Mouse (Mus musculus): Measurements from ENCODE around the gene Anxa3.

Gene Anxa3

DNA sequence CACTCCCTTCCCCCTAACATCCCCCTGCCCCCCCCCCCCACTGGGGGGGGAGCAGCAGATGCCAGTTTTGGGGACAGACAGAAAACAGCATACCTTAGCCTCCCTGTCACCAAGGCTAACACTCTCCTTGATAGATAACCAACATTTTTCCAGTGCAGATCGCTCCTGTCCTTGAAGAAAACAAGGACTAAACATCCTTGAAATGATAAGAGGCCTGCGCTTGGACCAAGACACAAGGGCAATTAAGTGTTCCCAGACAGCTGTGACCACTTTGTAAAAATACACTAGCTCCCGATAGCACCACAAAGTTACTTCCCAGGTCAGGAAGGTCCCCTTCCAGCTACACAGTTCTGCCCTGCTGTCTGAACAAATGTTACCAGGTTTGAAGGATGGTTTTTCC lies 55.2 kb downstream of the Anxa3 start:
- DNase-seq, result no peak

DNA sequence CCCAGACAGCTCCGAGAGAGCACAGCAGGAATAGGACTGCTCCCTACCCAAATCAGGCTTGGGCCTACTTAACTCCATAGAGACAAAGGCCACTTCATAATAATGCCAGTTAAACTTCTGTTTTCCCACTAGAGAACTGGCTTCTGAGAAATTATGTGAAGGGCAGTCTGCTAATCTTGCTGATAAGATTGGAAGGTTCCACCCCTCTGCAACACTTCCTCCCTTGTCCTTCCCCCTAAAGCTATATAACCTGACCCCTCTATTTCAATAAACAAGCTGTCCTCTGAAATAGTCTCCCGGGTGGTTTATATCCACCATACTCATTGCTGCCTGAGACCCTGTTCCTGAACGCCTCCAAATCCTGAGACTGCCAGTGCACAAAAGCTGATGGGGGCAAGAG lies 56.1 kb downstream of the Anxa3 start:
- DNase-seq, result no peak

DNA sequence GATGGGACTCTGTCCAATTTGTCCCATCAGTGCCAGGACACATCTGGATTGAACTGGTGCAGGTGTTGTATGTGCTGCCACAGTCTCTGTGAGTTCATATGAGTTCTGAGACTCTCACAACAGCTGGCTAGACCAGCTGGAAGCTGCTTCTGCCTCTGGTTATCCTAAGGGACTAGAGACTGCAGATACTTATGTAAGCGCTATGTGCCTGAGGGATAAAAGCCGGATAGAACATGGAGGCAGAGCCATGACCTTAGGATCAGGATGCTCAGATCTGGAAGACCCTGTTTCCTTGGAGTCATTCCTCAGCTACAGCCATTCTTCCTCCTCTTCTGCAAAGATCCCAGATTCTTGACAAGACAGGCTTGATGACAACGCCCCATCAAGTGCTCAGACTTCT lies 60.3 kb downstream of the Anxa3 start:
- no peak for DNase-seq

DNA sequence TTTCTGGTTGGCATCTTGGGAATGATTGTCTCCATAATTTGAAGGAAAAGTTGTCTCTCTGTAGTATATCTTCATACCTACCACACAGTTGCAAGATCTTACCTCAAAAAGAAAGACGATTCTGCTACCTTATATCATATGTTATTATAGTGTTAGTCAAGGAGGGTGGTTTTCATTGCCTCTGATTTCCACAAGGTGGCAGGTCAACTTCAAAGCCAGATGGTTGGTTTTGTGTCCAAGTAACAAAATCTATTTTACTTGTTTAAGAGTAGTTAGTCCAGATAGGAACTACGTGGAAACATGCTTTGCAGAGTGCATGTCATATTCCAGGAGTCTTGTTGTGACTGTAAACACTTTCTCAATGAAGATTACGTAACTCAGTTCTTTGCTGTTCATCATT lies 61.2 kb downstream of the Anxa3 start:
- no peak for DNase-seq

DNA sequence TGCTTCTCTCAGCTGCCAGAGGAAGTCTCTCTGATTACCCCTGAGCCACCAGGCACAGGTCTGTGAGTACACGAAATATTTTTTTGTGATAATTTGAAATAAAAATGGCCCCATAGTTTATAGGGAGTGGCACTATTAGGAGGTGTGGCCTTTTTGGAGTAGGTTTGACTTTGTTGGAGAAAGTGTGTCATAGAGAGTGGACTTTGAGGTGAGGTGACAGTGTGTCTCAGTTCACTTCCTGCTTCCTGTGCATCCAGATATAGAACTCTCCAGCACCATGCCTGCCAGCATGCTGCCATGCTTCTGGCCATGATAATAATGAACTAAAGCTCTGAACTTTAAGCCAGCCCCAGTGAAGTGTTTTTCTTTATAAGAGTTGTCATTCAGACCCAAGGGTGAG lies 66.8 kb downstream of the Anxa3 start:
- DNase-seq, result no peak

DNA sequence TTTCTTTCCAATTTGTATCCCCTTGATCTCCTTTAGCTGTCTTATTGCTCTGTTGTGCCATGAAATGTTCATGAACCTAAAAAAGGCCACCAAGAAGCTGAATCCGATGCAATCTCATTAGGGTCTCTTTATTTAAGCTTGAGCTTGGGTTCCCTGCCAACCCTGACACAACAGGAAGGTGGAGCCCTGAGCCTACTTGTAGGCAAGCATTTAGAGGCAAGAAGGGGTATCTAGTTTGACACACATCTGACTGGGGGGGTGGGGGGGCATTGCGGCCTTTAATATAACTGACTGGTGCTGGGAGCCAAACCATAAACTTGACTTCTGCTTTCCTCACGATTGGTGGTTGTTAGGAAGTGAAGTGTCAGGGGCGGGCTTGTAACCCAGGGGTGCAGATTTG lies 74.0 kb downstream of the Anxa3 start:
- no peak for DNase-seq

DNA sequence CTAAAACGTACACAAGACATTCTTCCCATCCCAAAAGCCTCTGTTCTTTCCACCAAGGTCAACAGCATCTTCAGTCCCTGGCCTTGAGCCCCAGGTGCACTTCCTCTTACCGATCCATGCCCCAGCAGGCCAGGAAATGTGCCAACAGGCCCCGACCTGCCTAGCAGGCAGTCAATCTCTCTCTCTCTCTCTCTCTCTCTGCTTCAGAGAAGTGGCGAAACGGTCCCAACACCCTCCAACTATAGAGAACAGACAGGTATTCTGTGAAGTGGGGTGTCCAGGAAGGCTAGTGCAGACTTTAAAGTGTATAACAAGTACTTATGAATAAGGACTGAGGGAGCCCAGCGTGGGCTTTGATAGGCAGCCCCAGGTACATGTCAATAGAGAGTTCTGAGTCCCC lies 75.8 kb downstream of the Anxa3 start:
- DNase-seq, result peak; percentile 20

DNA sequence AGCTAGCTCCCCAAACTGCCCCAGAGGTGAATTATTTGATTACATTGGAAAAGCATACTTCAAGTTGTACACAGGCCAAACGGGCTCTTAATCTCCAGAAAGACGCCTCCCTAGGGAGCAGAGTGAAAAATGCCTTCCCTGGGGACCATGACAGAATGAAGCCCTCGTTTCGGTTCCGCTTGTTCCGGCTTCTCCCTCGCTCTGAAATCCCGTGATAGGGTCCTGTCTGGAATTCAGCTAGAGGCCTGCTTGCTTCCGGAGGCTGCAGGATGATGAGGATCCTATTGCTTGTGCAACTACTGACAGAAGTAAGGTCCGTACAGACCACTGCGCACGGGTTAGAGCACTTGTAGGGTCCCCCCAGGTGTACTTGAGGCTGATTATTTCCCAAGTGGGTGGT lies 77.9 kb downstream of the Anxa3 start:
- no peak for DNase-seq

DNA sequence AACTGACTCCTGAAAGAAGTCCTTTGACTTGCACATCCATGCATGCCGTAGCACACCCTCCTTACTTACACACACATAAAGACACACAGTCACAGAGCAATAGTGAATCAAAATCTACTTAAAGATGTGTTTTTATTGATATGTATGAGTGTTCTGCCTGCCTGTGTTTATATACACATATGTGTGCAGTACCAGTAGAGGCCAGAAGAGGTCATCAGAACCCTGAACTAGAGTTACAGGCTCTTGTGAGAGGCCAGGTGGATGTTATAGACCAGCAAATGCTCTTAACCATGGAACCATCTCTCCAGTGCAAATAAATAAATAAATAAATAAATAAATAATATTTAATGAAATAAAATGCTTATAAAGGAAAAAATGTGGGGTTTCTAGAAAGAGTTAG lies 85.0 kb downstream of the Anxa3 start:
- peak; percentile 76 for DNase-seq

DNA sequence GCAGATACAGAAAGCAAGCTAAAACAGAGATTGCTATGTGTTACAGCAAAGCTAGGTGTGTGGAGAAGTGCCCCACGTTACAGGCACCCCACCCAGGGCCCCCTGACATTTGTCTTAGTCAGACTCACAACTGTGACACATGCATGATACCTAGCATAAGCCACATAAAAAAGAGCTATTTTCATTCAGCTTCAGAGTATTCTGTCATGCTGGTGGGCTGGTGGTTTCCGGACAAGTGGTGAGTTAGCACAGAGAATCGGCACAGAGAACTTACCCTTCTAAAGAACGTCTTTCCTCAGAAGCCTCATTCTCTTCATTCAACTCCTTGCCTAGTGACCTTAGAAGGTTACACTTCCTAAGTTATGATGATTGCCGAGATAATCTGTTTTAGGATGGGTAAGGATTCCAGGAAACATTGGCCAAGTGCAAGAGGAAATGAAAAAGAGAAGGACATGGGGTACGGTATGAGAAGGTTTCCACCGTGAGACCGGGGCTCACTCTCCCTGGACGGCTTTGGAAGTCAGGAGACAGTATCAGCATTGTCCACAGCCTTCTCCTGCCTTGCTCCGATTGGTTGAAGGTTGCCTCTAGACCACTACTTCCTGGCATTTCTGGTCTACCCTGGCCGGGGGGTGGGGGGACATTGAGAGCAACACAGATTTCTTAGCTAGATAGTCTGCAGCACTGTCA lies 85.9 kb downstream of the Anxa3 start:
- DNase-seq, result peak; percentile 46

DNA sequence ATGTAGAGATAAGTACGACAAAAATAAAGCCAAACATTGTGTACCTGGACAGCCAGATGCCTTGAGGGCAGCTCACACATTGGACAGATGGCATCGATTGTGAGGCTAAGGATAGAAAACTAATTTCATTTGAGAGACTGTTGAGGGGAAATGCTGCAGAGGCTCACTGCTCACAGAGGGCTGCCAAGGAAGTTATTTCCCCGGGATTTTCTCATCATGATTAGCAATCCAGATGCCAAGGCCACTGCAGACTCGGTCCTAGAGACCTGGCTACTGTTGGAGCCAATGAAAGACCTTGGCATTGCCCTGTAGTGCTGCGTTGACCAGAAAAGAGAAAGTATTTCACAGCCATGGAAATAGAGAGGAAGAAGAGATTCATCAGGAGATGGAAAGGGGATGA lies 87.1 kb downstream of the Anxa3 start:
- DNase-seq, result no peak

DNA sequence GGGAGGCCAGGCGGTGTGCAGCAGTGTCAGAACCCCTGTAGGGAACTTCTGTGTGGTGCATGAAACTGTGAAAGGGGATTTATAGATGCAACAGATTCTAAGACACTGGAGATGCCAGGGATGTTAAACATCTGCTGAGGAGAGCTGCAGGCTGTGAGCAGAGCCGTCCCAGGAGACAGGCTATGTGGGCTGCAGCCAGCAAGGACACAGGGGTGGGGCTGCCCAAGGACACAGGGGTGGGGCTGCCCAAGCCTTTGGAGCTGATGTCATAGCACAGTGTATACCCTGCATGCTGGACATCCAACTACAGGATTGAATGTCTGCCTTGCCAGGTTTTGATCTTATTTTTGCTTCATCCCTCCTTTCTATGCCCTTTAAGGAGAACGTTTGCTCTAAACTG lies 88.0 kb downstream of the Anxa3 start:
- no peak for DNase-seq

DNA sequence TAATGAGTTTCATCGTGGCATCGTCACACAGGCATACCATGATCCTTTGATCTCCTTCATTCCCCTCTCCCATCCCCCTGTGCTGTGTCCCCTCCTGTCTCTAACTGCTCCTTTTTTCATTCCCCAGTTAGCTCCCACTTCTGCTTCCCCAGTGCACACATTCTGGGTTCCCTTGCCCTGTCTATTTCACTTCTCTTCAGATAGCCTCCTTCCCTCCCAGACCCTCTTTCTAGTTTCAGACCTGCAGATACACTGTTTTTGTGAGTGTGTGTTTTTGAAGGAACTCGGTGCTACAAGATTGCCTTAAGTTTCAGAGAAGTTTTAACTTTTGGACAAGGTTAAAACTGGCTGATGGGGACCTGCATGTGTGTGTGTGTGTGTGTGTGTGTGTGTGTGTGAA lies 88.5 kb downstream of the Anxa3 start:
- DNase-seq, result no peak

DNA sequence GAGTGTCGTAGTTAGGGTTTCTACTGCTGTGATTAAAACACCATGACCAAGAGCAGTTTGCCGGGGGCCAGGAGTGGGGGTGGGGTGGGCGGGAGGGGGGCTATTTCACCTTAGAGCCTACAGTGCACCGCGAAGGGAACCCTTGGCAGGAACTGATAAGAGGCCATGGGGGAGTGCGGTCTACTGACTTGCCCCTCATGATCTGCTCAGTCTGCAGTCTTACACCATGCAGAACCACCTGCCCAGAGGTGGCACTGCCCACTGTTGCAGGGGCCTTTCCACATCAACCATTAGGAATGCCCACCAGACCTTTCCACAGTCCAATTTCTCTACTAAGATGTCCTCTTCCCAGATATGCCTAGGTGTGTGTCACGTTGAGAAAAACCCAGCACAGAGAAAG lies 92.1 kb downstream of the Anxa3 start:
- DNase-seq, result no peak

DNA sequence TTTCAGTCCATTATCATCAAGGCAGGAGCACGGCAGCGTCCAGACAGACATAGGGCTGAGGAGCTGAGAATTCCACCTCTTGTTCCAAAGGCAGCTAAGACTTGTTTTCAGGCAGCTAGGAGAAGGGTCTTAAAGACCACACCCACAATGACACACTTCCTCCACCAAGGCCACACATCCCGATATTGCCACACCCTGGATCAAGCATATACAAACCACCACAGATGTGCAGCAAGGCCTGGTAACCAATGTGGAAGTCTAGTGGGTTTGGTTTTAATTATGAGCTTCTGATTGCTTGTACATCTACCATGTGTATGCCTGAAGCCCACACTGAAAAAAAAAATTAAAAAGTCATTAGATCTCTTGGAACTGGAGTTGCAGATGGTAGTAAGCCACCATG lies 95.3 kb downstream of the Anxa3 start:
- no peak for DNase-seq

DNA sequence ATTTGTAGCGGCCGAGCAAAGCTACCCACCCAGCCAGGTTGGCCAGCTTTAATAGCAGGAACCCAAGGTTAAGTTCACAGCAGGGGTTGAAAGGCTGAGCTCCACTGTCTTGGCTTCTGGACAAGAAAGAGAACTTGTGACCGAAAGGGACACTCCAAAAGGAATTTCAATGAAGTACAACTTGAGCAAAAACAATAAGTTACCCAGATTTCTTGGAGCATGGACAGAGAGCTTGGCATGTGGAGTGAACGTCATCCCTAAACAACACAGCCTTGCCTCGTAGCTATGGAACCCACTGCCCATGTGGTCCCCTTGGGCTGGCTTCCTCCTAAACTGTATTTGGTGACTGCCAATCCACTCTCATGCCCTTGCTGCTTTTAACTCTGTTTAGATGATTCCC lies 97.2 kb downstream of the Anxa3 start:
- no peak for DNase-seq

Measured in thymus, postnatal 4 days (tissue).